In genomic region chr9:102846348-102846747, GRCm38 (mm10) we compare ENCODE assay signal across 26 mouse cellular contexts. TPM values are rescaled to one million over a fixed set of nuclear protein-coding genes. Genes with fewer than 3 reads are reported as not detected.
A peak's percentile ranks its signal among the peaks of the same experiment; 100 is the strongest.
DNase-seq lines count a peak whose midpoint lies in the region; ATAC-seq and TF ChIP-seq lines count a peak whose summit lies in the region.
"Had no signal": no experiment of that assay in that cellular context is flagged by ENCODE, and none has a peak within 500 bp of the region (broad histone marks: within the 10 kb centered on the region; RNA-seq: fewer than 3 reads in every experiment).

No protein-coding gene starts in this region.

- H3K36me3 ChIP-seq in stomach, embryonic 15.5 days, result no peaks in the 10 kb centered on the region
- H3K36me3 ChIP-seq in stomach, postnatal 0 days (ENCODE audit: control insufficient read depth, insufficient read depth, low read length), result no peaks in the 10 kb centered on the region
- H3K36me3 ChIP-seq: embryonic facial prominence, embryonic 12.5 days; heart, embryonic 12.5 days; heart, embryonic 15.5 days; hindbrain, embryonic 10.5 days; hindbrain, embryonic 13.5 days had no signal

- peak; percentile 47 for DNase-seq in layer of hippocampus, adult 11-12 months (ENCODE audit: low spot score)
- DNase-seq in layer of hippocampus, postnatal 10 days (ENCODE audit: low spot score in 2 of 2), result no peak
- no peak for DNase-seq in stomach, postnatal 0 days (ENCODE audit: low spot score)
- peak; percentile 32 for DNase-seq in telencephalon, adult 2 months (ENCODE audit: low read depth, low spot score)
- DNase-seq in urinary bladder, postnatal 36 days (ENCODE audit: low spot score in 2 of 2), result no peak
- DNase-seq: adrenal gland, adult 2 months; adrenal gland, postnatal 14 days; cerebellum, adult 18-20 months; cerebellum, adult 9-10 months; cerebellum, postnatal 14 days; forebrain, postnatal 0 days; gastrocnemius, adult 2 months; gastrocnemius, postnatal 14 days; heart, adult 11 months; heart, postnatal 10 days; heart, postnatal 36 days had no signal

- WGBS in stomach, embryonic 15.5 days, result 85% methylated on average over 5 of the region's 5 CpGs
- 87% methylated on average over 5 of the region's 5 CpGs for WGBS in stomach, postnatal 0 days

- H3K4me1 ChIP-seq in stomach, embryonic 15.5 days, result peaks cover 39% of the 10 kb centered on the region
- peaks cover 8% of the 10 kb centered on the region for H3K4me1 ChIP-seq in stomach, postnatal 0 days (replicated peaks; ENCODE audit: control insufficient read depth, insufficient read depth)

- no peak for TF ChIP-seq CTCF in stomach, postnatal 0 days (IDR thresholded peaks at IDR 0.05; ENCODE audit: low read depth)

- H3K9ac ChIP-seq in stomach, embryonic 15.5 days, result no peak overlapping the region
- H3K9ac ChIP-seq in stomach, postnatal 0 days (ENCODE audit: low read length), result no peak overlapping the region
- H3K9ac ChIP-seq: embryonic facial prominence, embryonic 12.5 days; forebrain, embryonic 13.5 days; forebrain, postnatal 0 days; heart, embryonic 12.5 days; heart, embryonic 15.5 days; hindbrain, embryonic 13.5 days had no signal

- H3K4me3 ChIP-seq in stomach, embryonic 15.5 days (replicated peaks), result no peak overlapping the region
- H3K4me3 ChIP-seq in stomach, postnatal 0 days (ENCODE audit: low read depth, low read length), result no peak overlapping the region
- H3K4me3 ChIP-seq: embryonic facial prominence, embryonic 12.5 days; erythroblast, embryonic 14.5 days; forebrain, embryonic 13.5 days; gastrocnemius, adult 2 months; heart, embryonic 12.5 days; heart, embryonic 15.5 days; hindbrain, embryonic 10.5 days; hindbrain, embryonic 13.5 days had no signal

- H3K27me3 ChIP-seq in stomach, embryonic 15.5 days (replicated peaks), result no peaks in the 10 kb centered on the region
- no peaks in the 10 kb centered on the region for H3K27me3 ChIP-seq in stomach, postnatal 0 days (ENCODE audit: control insufficient read depth, insufficient read depth, low read length)
- H3K27me3 ChIP-seq: embryonic facial prominence, embryonic 12.5 days; forebrain, embryonic 13.5 days; heart, embryonic 12.5 days; heart, embryonic 15.5 days; hindbrain, embryonic 13.5 days had no signal

- no peak for TF ChIP-seq EP300 in stomach, postnatal 0 days (optimal IDR thresholded peaks at IDR 0.05)

- no peak overlapping the region for H3K4me2 ChIP-seq in stomach, embryonic 15.5 days
- no peak overlapping the region for H3K4me2 ChIP-seq in stomach, postnatal 0 days (replicated peaks; ENCODE audit: low read depth)
- H3K4me2 ChIP-seq: embryonic facial prominence, embryonic 12.5 days; forebrain, embryonic 13.5 days; heart, embryonic 12.5 days; heart, embryonic 15.5 days; hindbrain, embryonic 13.5 days had no signal

- no peak for ATAC-seq in stomach, embryonic 15.5 days (ENCODE audit: insufficient read depth, low FRiP score, low read depth)
- ATAC-seq in stomach, postnatal 0 days (ENCODE audit: low FRiP score, low TSS enrichment), result no peak
- ATAC-seq: CD4-positive, CD25-positive, alpha-beta regulatory T cell, adult 4 months; forebrain, embryonic 13.5 days; forebrain, postnatal 0 days; hindbrain, embryonic 16.5 days had no signal

- H3K27ac ChIP-seq in stomach, embryonic 15.5 days, result 0 out of 2 replicates have a peak overlapping the region, but pooled peaks have one; percentile 21
- no peak overlapping the region for H3K27ac ChIP-seq in stomach, postnatal 0 days (replicated peaks)
- H3K27ac ChIP-seq: forebrain, embryonic 13.5 days; gastrocnemius, adult 2 months; heart, embryonic 15.5 days; hindbrain, embryonic 10.5 days; hindbrain, embryonic 13.5 days had no signal

- no peaks in the 10 kb centered on the region for H3K9me3 ChIP-seq in stomach, embryonic 15.5 days
- H3K9me3 ChIP-seq in stomach, postnatal 0 days (ENCODE audit: control insufficient read depth, low read length), result no peaks in the 10 kb centered on the region
- H3K9me3 ChIP-seq: embryonic facial prominence, embryonic 12.5 days; forebrain, embryonic 13.5 days; heart, embryonic 12.5 days; heart, embryonic 15.5 days; hindbrain, embryonic 10.5 days; hindbrain, embryonic 13.5 days had no signal

RNA-seq across cellular contexts. Expression of gene Ryk, which starts 11.6 kb away (rescaled TPM):
- 10 to 100 TPM; 36.2 to 38.6 TPM for total RNA-seq in layer of hippocampus, postnatal 10 days (2021)
- 23.1 and 29.6 TPM in 2 replicates for polyA plus RNA-seq in stomach, embryonic 15.5 days (2015; fragmentation: Nextera tagmentation; extraction: Ambion mirVana)
- polyA plus RNA-seq in stomach, postnatal 0 days (2015; fragmentation: Nextera tagmentation; extraction: Ambion mirVana), result 16.8 and 24.2 TPM in 2 replicates

Comparison
In these comparisons a context has a peak if more than half of its experiments do, and no peak if none do; other contexts are left out.
1. DNase-seq: peak in layer of hippocampus, adult 11-12 months (single experiment) and telencephalon, adult 2 months (single experiment); none in layer of hippocampus, postnatal 10 days (0 of 2), stomach, postnatal 0 days (single experiment) and urinary bladder, postnatal 36 days (0 of 2).